Mouse (Mus musculus) right cerebral cortex, postnatal 10 days (tissue): Measurements from ENCODE around the gene Prkn.

Experiments used
- DNase-seq, 2 experiments: peaks; one replicate each; pipeline ENCODE4 v3.0.0; 2021; ENCODE audit warnings: low spot score in 2 of 2

The Prkn gene

GRCm38 (mm10) chr17:10987040-10987439 is 146.9 kb downstream of the Prkn start:
- DNase-seq = peak; percentile 32 to 36

DNA sequence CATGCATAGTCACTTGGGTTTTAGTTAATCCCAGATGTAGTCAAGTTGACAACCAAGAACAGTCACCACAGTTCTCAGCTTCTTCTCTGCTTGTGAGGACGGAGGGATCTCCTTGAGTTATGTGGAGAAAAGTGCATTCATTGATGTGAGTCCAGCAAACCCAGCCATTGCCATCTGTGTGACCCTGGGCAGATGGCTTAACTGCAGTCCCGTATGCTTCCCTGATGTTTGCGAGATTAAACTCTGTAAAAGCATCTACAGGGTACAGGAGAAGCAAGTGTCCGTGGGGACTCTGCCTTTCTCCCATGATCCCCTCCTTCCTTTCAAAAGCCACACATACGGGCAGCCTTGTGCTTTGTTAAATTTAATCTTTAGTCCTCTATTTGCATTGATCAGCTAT is 157.1 kb downstream of the Prkn start:
- no peak for DNase-seq

DNA sequence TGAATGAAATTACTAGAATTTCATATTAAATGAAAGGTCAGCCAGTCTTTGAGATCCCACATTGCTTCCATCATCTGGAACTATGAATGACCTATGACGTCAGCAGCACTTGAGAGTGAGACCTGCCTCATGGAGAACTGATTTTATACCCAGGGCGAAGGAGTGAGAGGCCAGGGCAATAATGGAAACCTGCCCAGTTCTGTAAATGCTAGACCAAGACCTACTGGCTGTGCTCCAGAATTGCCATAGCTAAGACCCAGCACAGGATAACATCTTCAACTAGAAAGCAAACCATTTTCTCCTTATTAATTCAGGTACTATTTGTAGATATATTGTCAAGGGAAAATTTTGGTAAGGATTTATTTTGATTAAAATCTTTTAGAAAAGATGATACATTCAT is 183.2 kb downstream of the Prkn start:
- DNase-seq = no peak

DNA sequence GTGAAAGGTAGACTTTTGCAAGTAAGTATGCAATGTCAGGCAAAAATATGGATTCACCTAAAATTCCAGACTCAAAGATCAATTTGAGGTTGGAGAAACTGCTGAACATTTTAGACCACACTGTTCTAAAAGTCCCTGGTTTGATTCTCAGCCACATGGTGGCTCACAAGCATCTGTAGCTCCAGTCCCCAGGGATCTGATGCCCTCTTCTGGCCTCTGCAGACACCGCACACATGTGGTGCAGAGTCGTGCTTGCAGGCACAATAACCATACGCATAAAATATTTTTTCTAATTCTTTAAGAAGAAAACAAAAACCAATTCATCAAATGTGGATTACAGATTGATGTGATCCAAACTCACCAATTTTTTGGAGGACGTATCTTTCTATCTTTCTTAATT is 189.2 kb downstream of the Prkn start:
- peak in 1 of 2 experiments; percentile 29 for DNase-seq

GRCm38 (mm10) chr17:11030936-11031335 is 190.8 kb downstream of the Prkn start:
- DNase-seq = no peak

GRCm38 (mm10) chr17:11032366-11032765 is 192.2 kb downstream of the Prkn start:
- DNase-seq = no peak

GRCm38 (mm10) chr17:11033594-11033993 is 193.4 kb downstream of the Prkn start:
- no peak for DNase-seq

GRCm38 (mm10) chr17:11038272-11038671 is 198.1 kb downstream of the Prkn start:
- no peak for DNase-seq

- DNase-seq = no peak
These were observed 218.8 kb downstream of the Prkn start for GRCm38 (mm10) chr17:11058986-11059385.

- peak; percentile 29 to 36 for DNase-seq
These were observed 227.0 kb downstream of the Prkn start for GRCm38 (mm10) chr17:11067076-11067703.

DNA sequence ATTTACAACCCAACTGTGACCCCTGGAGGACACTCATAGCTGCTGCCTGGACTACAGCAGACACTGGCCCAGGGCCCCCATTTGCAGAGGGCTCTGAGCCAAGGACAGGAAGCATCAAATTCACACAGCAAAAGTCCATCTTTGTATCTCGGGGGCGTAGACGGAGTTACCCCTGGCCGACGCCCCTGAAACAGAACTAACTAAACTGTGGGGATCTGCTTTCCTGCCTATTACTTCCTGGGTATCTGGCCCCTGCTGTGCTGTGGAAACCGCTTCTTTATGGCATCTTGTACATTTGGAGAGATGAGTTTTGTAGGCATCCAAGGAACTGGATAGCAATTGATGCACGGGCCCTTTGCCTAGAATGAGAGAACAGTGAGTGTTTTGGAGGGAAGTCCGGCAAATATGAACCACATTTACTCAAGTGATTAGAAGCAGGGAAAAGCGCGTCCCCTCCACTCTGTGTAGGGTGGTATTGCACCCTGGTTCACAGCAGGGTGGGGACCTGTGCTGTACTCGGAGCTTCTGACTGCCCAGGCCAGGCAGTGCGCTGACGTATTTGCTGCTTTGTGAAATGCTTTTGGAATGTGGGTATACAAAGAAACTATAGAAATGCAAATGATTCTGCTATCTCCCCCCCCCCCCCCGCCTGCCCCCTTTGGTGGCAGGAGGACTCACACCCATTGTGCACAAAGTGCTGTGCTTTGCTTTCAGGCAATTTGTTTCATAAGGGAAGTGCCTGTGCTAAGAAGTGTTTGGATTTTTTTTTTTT is 227.7 kb downstream of the Prkn start:
- peak; percentile 65 to 70 for DNase-seq

DNA sequence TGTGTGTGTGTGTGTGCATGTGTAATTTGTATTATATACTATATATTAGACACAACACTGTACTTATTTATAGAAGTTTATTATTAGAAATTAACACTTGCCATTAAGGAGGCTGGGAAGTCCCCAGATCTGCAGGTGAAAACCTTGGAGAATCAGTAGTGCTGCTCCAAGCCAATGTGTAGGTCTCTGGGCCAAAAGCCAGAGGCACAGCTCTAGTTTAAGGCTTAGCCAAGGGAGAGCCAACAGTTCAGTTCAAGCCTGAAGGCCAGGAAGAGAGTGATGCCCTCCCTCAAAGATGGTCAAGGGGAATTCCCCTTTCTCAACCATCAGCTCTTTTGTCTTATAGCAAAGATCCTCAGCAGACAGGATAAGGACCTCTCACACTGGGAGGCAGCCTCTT is 230.8 kb downstream of the Prkn start:
- no peak for DNase-seq

- peak; percentile 75 to 82 for DNase-seq
These were observed 236.2 kb downstream of the Prkn start for GRCm38 (mm10) chr17:11076319-11076903.

DNA sequence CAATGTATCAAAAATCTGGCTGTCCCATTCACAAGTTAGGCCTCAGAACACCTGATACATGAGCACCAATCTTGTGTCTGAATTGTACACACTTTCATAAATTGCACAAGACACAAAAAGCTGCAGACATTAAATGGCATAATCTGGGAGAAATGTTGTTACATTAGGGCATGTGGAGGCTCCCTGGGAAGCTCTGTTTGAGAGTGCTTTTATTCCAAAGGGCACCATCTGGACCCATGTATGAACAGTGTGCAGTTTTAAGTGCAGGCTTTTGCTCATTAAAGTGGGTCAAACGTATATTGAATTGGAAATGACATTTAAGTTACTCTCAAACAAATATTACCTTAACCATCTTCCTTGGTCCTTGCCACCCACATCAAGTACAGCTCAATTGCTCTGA is 246.3 kb downstream of the Prkn start:
- no peak for DNase-seq

- no peak for DNase-seq
These were observed 246.9 kb downstream of the Prkn start for GRCm38 (mm10) chr17:11087088-11087487.

- peak in 1 of 2 experiments; percentile 45 for DNase-seq
These were observed 247.6 kb downstream of the Prkn start for GRCm38 (mm10) chr17:11087823-11088222.

DNA sequence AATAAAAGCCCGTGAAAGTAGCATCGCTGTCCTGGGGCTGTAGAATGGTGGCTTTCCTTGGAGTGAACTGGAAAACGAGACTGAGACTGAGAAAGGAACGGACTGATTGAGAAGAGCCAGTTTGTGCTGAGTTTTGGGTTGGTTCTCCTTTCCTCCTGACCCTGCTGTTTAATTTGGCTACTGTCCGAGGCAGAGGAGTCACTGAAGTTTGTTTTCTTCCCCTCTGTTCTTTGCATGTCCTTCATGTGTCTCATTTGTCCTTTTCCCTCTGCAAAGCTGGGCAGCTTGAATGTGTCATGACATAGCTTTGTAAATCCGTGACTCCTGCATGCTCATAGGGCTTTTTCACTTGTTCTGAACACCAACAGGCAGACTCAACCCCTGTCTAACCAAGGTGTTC is 249.2 kb downstream of the Prkn start:
- no peak for DNase-seq

DNA sequence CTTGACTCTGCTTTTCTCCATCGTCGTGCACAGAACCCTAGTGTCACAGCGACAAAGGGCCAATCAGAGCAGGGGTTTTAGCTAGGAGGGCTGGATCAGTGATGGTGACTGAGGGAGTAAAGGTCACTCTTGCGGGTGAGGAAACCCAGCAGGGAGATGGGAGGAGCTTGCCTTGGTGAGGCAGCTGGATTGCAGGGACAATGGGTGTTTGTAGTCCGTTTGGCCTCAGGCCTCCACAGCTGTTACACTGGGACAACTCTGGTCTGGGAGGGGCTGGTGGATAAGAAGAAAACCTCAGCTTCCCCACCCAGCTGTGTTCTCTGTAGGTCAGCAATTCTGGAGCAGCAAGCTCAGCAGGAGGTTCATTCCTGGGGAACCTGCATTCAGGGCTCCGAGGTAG is 252.7 kb downstream of the Prkn start:
- DNase-seq = peak; percentile 32 to 40

- DNase-seq = no peak
These were observed 253.1 kb downstream of the Prkn start for GRCm38 (mm10) chr17:11093321-11093720.

GRCm38 (mm10) chr17:11107007-11107406 is 266.8 kb downstream of the Prkn start:
- no peak for DNase-seq

DNA sequence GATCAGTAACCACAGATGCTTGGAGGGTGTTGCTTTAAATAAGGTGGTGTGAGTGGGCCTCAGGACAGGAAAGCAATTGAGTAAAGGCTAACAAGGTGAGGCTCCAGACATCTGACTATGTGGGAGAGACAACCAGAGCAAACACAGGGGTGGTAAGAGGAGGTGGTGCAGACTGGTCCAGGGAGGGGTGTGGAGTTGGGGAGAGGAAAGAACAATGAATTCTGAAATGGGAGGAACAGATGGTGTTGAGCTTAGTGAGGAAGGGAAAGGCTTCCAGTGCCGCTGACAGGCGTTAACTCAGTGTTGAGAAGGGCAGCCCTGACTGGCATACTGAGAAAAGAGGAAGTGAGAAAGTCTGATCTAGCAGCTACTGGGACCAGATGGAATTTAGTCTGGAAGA is 267.7 kb downstream of the Prkn start:
- DNase-seq = peak; percentile 51 to 64

DNA sequence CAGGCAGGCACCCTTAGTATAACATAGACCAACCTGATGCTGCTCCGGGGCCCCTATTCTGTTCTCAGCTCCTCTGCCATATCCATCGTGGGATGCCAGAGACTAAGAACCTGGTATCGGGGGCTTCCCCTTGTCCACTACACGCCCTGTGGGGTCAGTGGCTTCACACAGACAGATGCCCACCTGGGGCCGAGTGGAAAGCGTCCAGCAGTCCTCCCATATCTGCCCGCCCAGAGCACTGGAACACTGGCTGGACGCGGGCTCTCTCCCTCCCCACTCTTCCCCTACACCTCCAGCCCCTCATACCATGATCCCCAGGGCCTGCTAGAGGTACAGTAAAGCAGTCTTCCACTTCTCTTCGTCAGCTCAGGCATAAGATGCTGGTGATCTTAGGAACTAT is 277.3 kb downstream of the Prkn start:
- no peak for DNase-seq

GRCm38 (mm10) chr17:11124048-11124447 is 283.9 kb downstream of the Prkn start:
- peak in 1 of 2 experiments; percentile 33 for DNase-seq
